Mouse (Mus musculus): ENCODE results near the gene Gucy2d. TPM values are rescaled to one million over a fixed set of nuclear protein-coding genes. Genes with fewer than 3 reads are reported as not detected.

Gucy2d gene
- polyA plus RNA-seq, 1 experiment from 2014 or later: 0.10 TPM

GRCm38 (mm10) chr7:98498656-98499560 is 58.7 kb downstream of the Gucy2d start:
- H3K4me1 ChIP-seq (ENCODE audit: control insufficient read depth, insufficient read depth, low read length): no peaks in the 10 kb centered on the region
- H3K9ac ChIP-seq (ENCODE audit: low read length): no peak overlapping the region
- no peak overlapping the region for H3K4me2 ChIP-seq (ENCODE audit: low read length)
- no peak for DNase-seq (ENCODE audit: low spot score)
- H3K9me3 ChIP-seq (replicated peaks; ENCODE audit: control insufficient read depth, low read length): no peaks in the 10 kb centered on the region
- no peak overlapping the region for H3K4me3 ChIP-seq (ENCODE audit: low read depth, low read length)
- no peaks in the 10 kb centered on the region for H3K36me3 ChIP-seq (ENCODE audit: control insufficient read depth, insufficient read depth, low read length)
- H3K27me3 ChIP-seq (replicated peaks; ENCODE audit: control insufficient read depth, insufficient read depth, low read length): no peaks in the 10 kb centered on the region
- WGBS: 84% methylated on average over 20 of the region's 20 CpGs
- no peak for ATAC-seq
- no peak overlapping the region for H3K27ac ChIP-seq (ENCODE audit: low read depth, low read length)

GRCm38 (mm10) chr7:98499561-98500292 is 59.5 kb downstream of the Gucy2d start:
- Histone ChIP-seq H3K9me3 (replicated peaks; ENCODE audit: control insufficient read depth, low read length) (no peaks in the 10 kb centered on the region), H3K4me3 (ENCODE audit: low read depth, low read length) (no peak overlapping the region), H3K36me3 (ENCODE audit: control insufficient read depth, insufficient read depth, low read length) (no peaks in the 10 kb centered on the region), H3K27ac (ENCODE audit: low read depth, low read length) (no peak overlapping the region), H3K4me2 (ENCODE audit: low read length) (no peak overlapping the region), H3K9ac (ENCODE audit: low read length) (no peak overlapping the region), H3K4me1 (ENCODE audit: control insufficient read depth, insufficient read depth, low read length) (no peaks in the 10 kb centered on the region), H3K27me3 (replicated peaks; ENCODE audit: control insufficient read depth, insufficient read depth, low read length) (no peaks in the 10 kb centered on the region)
- no peak for ATAC-seq
- DNase-seq (ENCODE audit: low spot score): no peak
- WGBS: 83% methylated on average over 25 of the region's 25 CpGs

GRCm38 (mm10) chr7:98500470-98500869 is 60.3 kb downstream of the Gucy2d start:
- Histone ChIP-seq H3K9ac (ENCODE audit: low read length) (no peak overlapping the region), H3K27me3 (replicated peaks; ENCODE audit: control insufficient read depth, insufficient read depth, low read length) (no peaks in the 10 kb centered on the region), H3K27ac (ENCODE audit: low read depth, low read length) (no peak overlapping the region), H3K36me3 (ENCODE audit: control insufficient read depth, insufficient read depth, low read length) (no peaks in the 10 kb centered on the region), H3K4me2 (ENCODE audit: low read length) (no peak overlapping the region), H3K4me3 (ENCODE audit: low read depth, low read length) (no peak overlapping the region), H3K9me3 (replicated peaks; ENCODE audit: control insufficient read depth, low read length) (no peaks in the 10 kb centered on the region), H3K4me1 (ENCODE audit: control insufficient read depth, insufficient read depth, low read length) (no peaks in the 10 kb centered on the region)
- DNase-seq (ENCODE audit: low spot score) (no peak), ATAC-seq (no peak)
- WGBS: 89% methylated on average over 3 of the region's 3 CpGs

GRCm38 (mm10) chr7:98501078-98501477 is 60.9 kb downstream of the Gucy2d start:
- H3K4me1 ChIP-seq (ENCODE audit: control insufficient read depth, insufficient read depth, low read length): no peaks in the 10 kb centered on the region
- 87% methylated on average over 7 of the region's 7 CpGs for WGBS

DNA sequence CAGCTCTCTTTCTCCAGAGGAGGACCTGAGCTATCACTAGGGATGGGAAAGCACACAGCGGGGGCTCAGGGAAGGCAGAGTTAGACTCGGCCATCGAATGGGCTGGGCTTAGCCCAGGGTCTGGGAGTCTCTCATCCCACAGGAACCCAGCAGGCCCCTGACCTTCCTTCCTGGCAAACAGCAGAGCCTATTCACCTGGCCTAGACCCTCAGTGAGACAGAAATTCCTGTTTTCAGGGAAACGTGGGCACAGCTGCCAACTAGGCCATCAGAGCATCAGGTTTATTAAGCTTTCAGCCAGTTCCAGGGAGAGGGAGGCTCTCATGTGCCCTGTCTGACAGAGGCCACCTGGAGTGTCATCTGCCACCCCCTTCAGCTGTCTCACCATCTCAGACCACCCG is 62.7 kb downstream of the Gucy2d start:
- Histone ChIP-seq H3K9me3 (replicated peaks; ENCODE audit: control insufficient read depth, low read length) (no peaks in the 10 kb centered on the region), H3K4me2 (ENCODE audit: low read length) (no peak overlapping the region), H3K9ac (ENCODE audit: low read length) (no peak overlapping the region), H3K4me1 (ENCODE audit: control insufficient read depth, insufficient read depth, low read length) (no peaks in the 10 kb centered on the region), H3K27me3 (replicated peaks; ENCODE audit: control insufficient read depth, insufficient read depth, low read length) (no peaks in the 10 kb centered on the region), H3K27ac (ENCODE audit: low read depth, low read length) (no peak overlapping the region), H3K4me3 (ENCODE audit: low read depth, low read length) (no peak overlapping the region), H3K36me3 (ENCODE audit: control insufficient read depth, insufficient read depth, low read length) (no peaks in the 10 kb centered on the region)
- ATAC-seq (no peak), DNase-seq (ENCODE audit: low spot score) (no peak)
- WGBS: 30% methylated on average over 5 of the region's 5 CpGs

More at GRCm38 (mm10) chr7:98501078-98501477, 60.9 kb downstream of the Gucy2d start:
- H3K9me3 ChIP-seq (replicated peaks; ENCODE audit: control insufficient read depth, low read length): no peaks in the 10 kb centered on the region
- H3K4me2 ChIP-seq (ENCODE audit: low read length): no peak overlapping the region
- H3K27me3 ChIP-seq (replicated peaks; ENCODE audit: control insufficient read depth, insufficient read depth, low read length): no peaks in the 10 kb centered on the region
- no peak for ATAC-seq
- H3K27ac ChIP-seq (ENCODE audit: low read depth, low read length): no peak overlapping the region
- H3K36me3 ChIP-seq (ENCODE audit: control insufficient read depth, insufficient read depth, low read length): no peaks in the 10 kb centered on the region
- no peak overlapping the region for H3K9ac ChIP-seq (ENCODE audit: low read length)
- no peak for DNase-seq (ENCODE audit: low spot score)
- H3K4me3 ChIP-seq (ENCODE audit: low read depth, low read length): no peak overlapping the region

DNA sequence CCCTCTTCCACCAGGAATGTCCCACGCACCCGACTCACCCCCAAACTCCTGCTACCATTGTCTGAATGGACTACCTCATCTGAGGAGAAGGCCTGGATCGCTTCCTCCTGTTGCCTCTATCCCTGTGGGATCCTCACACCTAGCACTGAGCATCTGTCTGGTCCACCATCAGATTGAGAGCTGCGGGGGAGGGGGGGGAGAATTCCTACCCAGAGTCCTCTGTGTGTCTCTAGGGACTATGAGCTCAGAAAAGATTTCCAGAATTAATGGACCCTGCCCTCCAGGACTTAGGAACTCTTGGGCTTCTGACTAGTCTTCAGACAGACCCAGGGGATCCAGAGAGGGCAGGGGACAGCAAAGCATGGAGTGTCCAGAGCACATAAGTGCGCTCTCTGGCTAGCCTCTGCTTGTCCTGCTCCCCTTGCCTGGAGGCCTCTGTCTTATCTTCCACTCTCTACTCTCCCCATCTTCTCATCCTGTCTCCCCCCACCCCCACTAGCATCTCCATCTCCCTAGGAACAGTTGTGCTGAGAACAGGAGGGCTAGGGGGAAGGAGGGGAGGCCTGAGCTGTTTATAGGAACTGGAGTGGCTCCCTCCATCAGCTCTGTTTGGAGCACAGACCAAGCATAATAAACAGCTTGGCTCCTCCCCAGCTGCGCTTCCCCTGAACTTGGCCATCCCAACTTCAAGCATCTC is 63.9 kb downstream of the Gucy2d start:
- WGBS: 81% methylated on average over 6 of the region's 6 CpGs
- no peak overlapping the region for H3K4me2 ChIP-seq (ENCODE audit: low read length)
- no peaks in the 10 kb centered on the region for H3K9me3 ChIP-seq (replicated peaks; ENCODE audit: control insufficient read depth, low read length)
- H3K4me1 ChIP-seq (ENCODE audit: control insufficient read depth, insufficient read depth, low read length): no peaks in the 10 kb centered on the region
- H3K27ac ChIP-seq (ENCODE audit: low read depth, low read length): no peak overlapping the region
- ATAC-seq (peak; percentile 54; the same call in 1 of the 2 replicates), DNase-seq (ENCODE audit: low spot score) (peak; percentile 54)
- H3K9ac ChIP-seq (ENCODE audit: low read length): no peak overlapping the region
- no peaks in the 10 kb centered on the region for H3K27me3 ChIP-seq (replicated peaks; ENCODE audit: control insufficient read depth, insufficient read depth, low read length)
- H3K36me3 ChIP-seq (ENCODE audit: control insufficient read depth, insufficient read depth, low read length): no peaks in the 10 kb centered on the region
- no peak overlapping the region for H3K4me3 ChIP-seq (ENCODE audit: low read depth, low read length)

- no peaks in the 10 kb centered on the region for H3K36me3 ChIP-seq (ENCODE audit: control insufficient read depth, insufficient read depth, low read length)
- H3K4me1 ChIP-seq (ENCODE audit: control insufficient read depth, insufficient read depth, low read length): no peaks in the 10 kb centered on the region
- H3K4me2 ChIP-seq (ENCODE audit: low read length): no peak overlapping the region
- H3K4me3 ChIP-seq (ENCODE audit: low read depth, low read length): no peak overlapping the region
- H3K27me3 ChIP-seq (replicated peaks; ENCODE audit: control insufficient read depth, insufficient read depth, low read length): no peaks in the 10 kb centered on the region
- H3K9ac ChIP-seq (ENCODE audit: low read length): no peak overlapping the region
- H3K27ac ChIP-seq (ENCODE audit: low read depth, low read length): no peak overlapping the region
- no peak for ATAC-seq
- no peaks in the 10 kb centered on the region for H3K9me3 ChIP-seq (replicated peaks; ENCODE audit: control insufficient read depth, low read length)
- DNase-seq (ENCODE audit: low spot score): no peak
- 47% methylated on average over 5 of the region's 5 CpGs for WGBS
These were observed 64.6 kb downstream of the Gucy2d start for GRCm38 (mm10) chr7:98504726-98505314.

- no peaks in the 10 kb centered on the region for H3K36me3 ChIP-seq (ENCODE audit: control insufficient read depth, insufficient read depth, low read length)
- no peak overlapping the region for H3K9ac ChIP-seq (ENCODE audit: low read length)
- no peaks in the 10 kb centered on the region for H3K27me3 ChIP-seq (replicated peaks; ENCODE audit: control insufficient read depth, insufficient read depth, low read length)
- DNase-seq (ENCODE audit: low spot score) (no peak), ATAC-seq (no peak)
- H3K9me3 ChIP-seq (replicated peaks; ENCODE audit: control insufficient read depth, low read length): no peaks in the 10 kb centered on the region
- H3K4me2 ChIP-seq (ENCODE audit: low read length): no peak overlapping the region
- H3K27ac ChIP-seq (ENCODE audit: low read depth, low read length): no peak overlapping the region
- 28% methylated on average over 3 of the region's 3 CpGs for WGBS
- H3K4me1 ChIP-seq (ENCODE audit: control insufficient read depth, insufficient read depth, low read length): no peaks in the 10 kb centered on the region
- no peak overlapping the region for H3K4me3 ChIP-seq (ENCODE audit: low read depth, low read length)
These were observed 65.4 kb downstream of the Gucy2d start for GRCm38 (mm10) chr7:98505664-98506063.

All from forebrain, embryonic 14.5 days (tissue).